Mouse (Mus musculus): ENCODE measurements around the gene Plac9a. TPM values are rescaled to one million over a fixed set of nuclear protein-coding genes. Genes with fewer than 3 reads are reported as not detected.
A peak's percentile ranks its signal among the peaks of the same experiment; 100 is the strongest.

Gene Plac9a
- polyA plus RNA-seq, 1 experiment from 2014 or later: 13.2 TPM

DNA sequence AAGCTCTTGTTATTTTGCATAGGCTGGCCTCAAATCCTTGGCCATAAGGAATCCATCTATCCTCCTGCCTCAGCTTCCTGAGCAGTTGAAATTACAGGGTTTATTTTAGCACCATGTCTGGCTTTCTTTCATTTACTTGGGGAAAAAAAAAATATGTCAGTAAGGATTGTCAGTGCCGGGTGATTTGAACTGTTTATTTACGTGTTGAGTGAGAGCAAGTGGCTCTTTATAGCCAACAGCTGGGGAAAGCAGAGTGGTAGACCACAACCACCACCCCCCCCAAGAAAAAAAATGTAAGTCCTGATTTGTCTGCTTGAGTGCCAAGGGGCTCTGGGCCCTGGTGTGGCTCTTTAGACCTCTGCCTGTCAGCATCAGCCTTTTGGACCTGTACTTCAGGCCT is 39.2 kb downstream of the Plac9a start:
- H3K36me3 ChIP-seq (ENCODE audit: insufficient read depth, low read length): no peaks in the 10 kb centered on the region
- no peak overlapping the region for H3K4me3 ChIP-seq (ENCODE audit: low read depth, low read length)
- H3K9ac ChIP-seq (replicated peaks; ENCODE audit: low read depth): no peak overlapping the region
- DNase-seq (ENCODE audit: low spot score) (no peak), ATAC-seq (no peak)
- peaks cover 11% of the 10 kb centered on the region; the same call in 1 of the 2 replicates for H3K4me1 ChIP-seq (ENCODE audit: insufficient read depth, low read depth, low read length)
- 51% methylated on average over 2 of the region's 2 CpGs for WGBS
- no peaks in the 10 kb centered on the region for H3K27me3 ChIP-seq (replicated peaks; ENCODE audit: insufficient read depth, low read length)
- no peak for TF ChIP-seq CTCF (IDR thresholded peaks at IDR 0.05)
- TF ChIP-seq EP300 (IDR thresholded peaks at IDR 0.05): no peak
- H3K9me3 ChIP-seq (ENCODE audit: low read length): no peaks in the 10 kb centered on the region
- H3K4me2 ChIP-seq (replicated peaks; ENCODE audit: low read depth, low read length): no peak overlapping the region
- no peak overlapping the region for H3K27ac ChIP-seq (ENCODE audit: low read length)

GRCm38 (mm10) chr14:25861771-25862530 is 40.9 kb downstream of the Plac9a start:
- no peak for ATAC-seq
- DNase-seq (ENCODE audit: low spot score): no peak
- Histone ChIP-seq H3K4me1 (ENCODE audit: insufficient read depth, low read depth, low read length) (peaks cover 15% of the 10 kb centered on the region; the same call in 1 of the 2 replicates), H3K9ac (replicated peaks; ENCODE audit: low read depth) (no peak overlapping the region), H3K27me3 (replicated peaks; ENCODE audit: insufficient read depth, low read length) (no peaks in the 10 kb centered on the region), H3K36me3 (ENCODE audit: insufficient read depth, low read length) (no peaks in the 10 kb centered on the region), H3K4me2 (replicated peaks; ENCODE audit: low read depth, low read length) (no peak overlapping the region), H3K27ac (ENCODE audit: low read length) (no peak overlapping the region), H3K4me3 (ENCODE audit: low read depth, low read length) (no peak overlapping the region), H3K9me3 (ENCODE audit: low read length) (no peaks in the 10 kb centered on the region)
- TF ChIP-seq EP300 (IDR thresholded peaks at IDR 0.05) (no peak), CTCF (IDR thresholded peaks at IDR 0.05) (no peak)
- 84% methylated on average over 13 of the region's 13 CpGs for WGBS

DNA sequence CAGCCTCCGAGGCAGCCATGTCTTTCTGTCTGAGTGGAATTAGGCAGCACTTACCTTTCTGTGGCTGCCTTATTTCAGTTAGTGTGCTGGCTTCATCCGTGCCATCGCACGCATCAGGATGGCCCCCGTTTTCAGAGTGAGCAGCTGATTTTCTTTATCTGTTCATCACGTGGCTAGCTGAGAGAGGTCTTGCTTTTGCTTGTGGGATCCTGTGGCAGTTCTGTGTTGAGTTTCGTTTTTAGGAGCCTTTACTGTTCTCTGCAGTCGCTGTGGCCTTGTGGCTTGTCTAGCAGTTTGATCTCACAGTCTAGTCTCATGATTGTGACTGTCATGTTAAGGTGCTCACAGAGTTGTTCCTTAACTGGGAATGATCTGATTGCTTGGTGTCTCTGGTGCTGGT is 45.0 kb downstream of the Plac9a start:
- Histone ChIP-seq H3K27ac (ENCODE audit: low read length) (no peak overlapping the region), H3K4me1 (ENCODE audit: insufficient read depth, low read depth, low read length) (peaks cover 27% of the 10 kb centered on the region), H3K4me2 (replicated peaks; ENCODE audit: low read depth, low read length) (no peak overlapping the region), H3K36me3 (ENCODE audit: insufficient read depth, low read length) (no peaks in the 10 kb centered on the region), H3K27me3 (replicated peaks; ENCODE audit: insufficient read depth, low read length) (no peaks in the 10 kb centered on the region), H3K4me3 (ENCODE audit: low read depth, low read length) (no peak overlapping the region), H3K9ac (replicated peaks; ENCODE audit: low read depth) (no peak overlapping the region), H3K9me3 (ENCODE audit: low read length) (no peaks in the 10 kb centered on the region)
- WGBS: 81% methylated on average over 8 of the region's 8 CpGs
- TF ChIP-seq CTCF (IDR thresholded peaks at IDR 0.05) (no peak), EP300 (IDR thresholded peaks at IDR 0.05) (no peak)
- no peak for ATAC-seq
- no peak for DNase-seq (ENCODE audit: low spot score)

DNA sequence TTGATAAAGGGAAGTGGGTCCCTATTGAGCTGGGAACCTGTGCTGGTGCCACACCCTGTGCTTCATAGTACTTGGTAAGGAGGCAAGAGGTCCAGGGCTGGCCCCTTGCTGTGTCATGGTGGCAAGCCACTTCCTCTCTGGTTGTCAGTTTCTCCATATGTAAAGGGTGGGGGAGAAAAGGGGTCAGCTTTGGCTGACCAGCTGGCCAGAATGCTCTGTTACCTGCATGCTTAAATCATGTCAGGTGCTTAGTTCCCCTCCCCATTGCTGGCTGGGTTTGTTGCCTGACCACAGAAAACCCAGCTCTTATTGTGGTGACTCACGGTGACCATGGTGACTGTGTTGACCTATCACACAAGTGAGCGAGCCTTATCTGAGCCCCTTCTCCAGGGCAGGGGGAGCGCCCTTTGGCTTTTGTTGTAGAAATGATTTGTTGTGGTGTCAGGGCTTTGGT is 45.7 kb downstream of the Plac9a start:
- H3K27me3 ChIP-seq (replicated peaks; ENCODE audit: insufficient read depth, low read length): no peaks in the 10 kb centered on the region
- no peak overlapping the region for H3K4me2 ChIP-seq (replicated peaks; ENCODE audit: low read depth, low read length)
- no peak overlapping the region for H3K9ac ChIP-seq (replicated peaks; ENCODE audit: low read depth)
- H3K4me1 ChIP-seq (ENCODE audit: insufficient read depth, low read depth, low read length): peaks cover 30% of the 10 kb centered on the region
- H3K4me3 ChIP-seq (ENCODE audit: low read depth, low read length): no peak overlapping the region
- no peak for TF ChIP-seq CTCF (IDR thresholded peaks at IDR 0.05)
- TF ChIP-seq EP300 (IDR thresholded peaks at IDR 0.05): no peak
- WGBS: 46% methylated on average over 3 of the region's 3 CpGs
- H3K27ac ChIP-seq (ENCODE audit: low read length): peak overlapping the region; percentile 63; the same call in 1 of the 2 replicates
- peak; percentile 90 for ATAC-seq
- H3K36me3 ChIP-seq (ENCODE audit: insufficient read depth, low read length): no peaks in the 10 kb centered on the region
- peak; percentile 83 for DNase-seq (ENCODE audit: low spot score)
- no peaks in the 10 kb centered on the region for H3K9me3 ChIP-seq (ENCODE audit: low read length)

DNA sequence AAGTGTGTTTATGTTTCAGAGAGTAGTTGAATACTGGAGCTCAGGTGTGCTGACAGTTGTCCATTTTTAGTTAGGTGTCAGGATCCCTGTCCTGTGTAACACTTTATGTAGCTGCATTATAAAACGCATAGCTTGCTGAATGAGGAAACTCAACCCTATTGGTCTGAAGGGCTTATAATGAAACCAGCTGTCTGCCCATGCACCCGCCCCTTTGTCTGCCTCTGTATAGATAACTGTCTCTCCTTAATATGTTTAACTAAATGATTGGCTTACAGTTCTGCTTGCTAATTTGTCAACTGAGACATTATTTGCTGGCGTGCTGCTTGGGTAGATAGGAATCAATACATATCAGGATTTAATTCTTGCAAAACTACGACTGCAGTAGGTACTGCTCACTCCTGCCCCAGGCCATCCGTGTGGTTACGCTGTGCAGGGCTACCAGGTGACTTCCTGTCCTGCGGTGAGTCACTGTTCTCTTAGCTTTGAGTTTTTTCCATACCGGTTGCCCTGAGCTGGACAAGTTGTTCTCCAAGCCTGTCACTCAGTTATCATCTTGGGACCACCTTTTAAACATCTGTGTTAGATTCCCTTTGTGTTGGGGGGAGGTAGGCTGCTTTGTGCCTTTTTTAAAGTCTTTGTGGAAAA is 47.5 kb downstream of the Plac9a start:
- WGBS: 55% methylated on average over 8 of the region's 8 CpGs
- no peaks in the 10 kb centered on the region for H3K36me3 ChIP-seq (ENCODE audit: insufficient read depth, low read length)
- no peaks in the 10 kb centered on the region for H3K27me3 ChIP-seq (replicated peaks; ENCODE audit: insufficient read depth, low read length)
- H3K27ac ChIP-seq (ENCODE audit: low read length): 0 out of 2 replicates have a peak overlapping the region, but pooled peaks have one; percentile 17
- no peak for TF ChIP-seq CTCF (IDR thresholded peaks at IDR 0.05)
- TF ChIP-seq EP300 (IDR thresholded peaks at IDR 0.05): no peak
- ATAC-seq: peak; percentile 27; the same call in 1 of the 2 replicates
- peaks cover 27% of the 10 kb centered on the region for H3K4me1 ChIP-seq (ENCODE audit: insufficient read depth, low read depth, low read length)
- H3K9me3 ChIP-seq (ENCODE audit: low read length): no peaks in the 10 kb centered on the region
- H3K9ac ChIP-seq (replicated peaks; ENCODE audit: low read depth): no peak overlapping the region
- H3K4me3 ChIP-seq (ENCODE audit: low read depth, low read length): no peak overlapping the region
- peak; percentile 63 for DNase-seq (ENCODE audit: low spot score)
- no peak overlapping the region for H3K4me2 ChIP-seq (replicated peaks; ENCODE audit: low read depth, low read length)

DNA sequence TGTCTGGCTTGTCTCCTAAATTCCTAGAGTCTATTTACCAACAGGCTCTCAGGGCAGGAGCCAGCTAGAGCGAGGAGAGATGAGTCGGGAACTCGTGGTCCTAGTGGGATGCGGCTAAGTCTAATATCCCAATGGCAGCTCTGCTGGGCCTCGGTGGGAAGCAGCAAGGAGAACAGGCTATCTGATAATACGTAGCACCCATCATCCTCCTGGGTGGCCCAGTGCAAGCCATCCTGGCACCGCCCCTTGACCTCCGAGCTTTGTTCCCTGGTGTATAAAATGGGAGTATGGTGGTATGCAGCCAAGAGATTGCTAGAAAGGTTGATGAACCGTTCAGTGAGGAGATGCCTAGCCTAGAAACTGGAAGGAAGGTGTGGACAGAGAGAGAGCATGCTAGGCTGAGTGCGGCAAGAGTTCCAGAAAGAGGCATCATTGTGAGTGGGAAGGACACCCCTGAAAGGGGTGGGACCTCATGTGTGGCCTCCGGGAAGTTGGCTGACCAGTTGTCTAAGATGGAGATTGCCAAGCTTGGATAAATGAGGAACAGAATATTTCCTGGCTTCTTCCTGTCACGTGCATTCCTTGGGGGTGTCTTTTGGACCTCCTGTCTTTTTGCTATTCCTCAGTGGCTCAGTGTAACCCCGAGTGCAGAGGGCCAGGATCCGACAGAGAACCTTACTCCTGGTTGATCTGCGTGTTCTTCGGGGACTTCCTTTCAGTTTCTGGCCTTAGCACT is 49.0 kb downstream of the Plac9a start:
- no peaks in the 10 kb centered on the region for H3K36me3 ChIP-seq (ENCODE audit: insufficient read depth, low read length)
- WGBS: 85% methylated on average over 16 of the region's 16 CpGs
- no peak overlapping the region for H3K9ac ChIP-seq (replicated peaks; ENCODE audit: low read depth)
- peaks cover 27% of the 10 kb centered on the region for H3K4me1 ChIP-seq (ENCODE audit: insufficient read depth, low read depth, low read length)
- TF ChIP-seq EP300 (IDR thresholded peaks at IDR 0.05) (no peak), CTCF (IDR thresholded peaks at IDR 0.05) (no peak)
- ATAC-seq (no peak), DNase-seq (ENCODE audit: low spot score) (no peak)
- no peak overlapping the region for H3K27ac ChIP-seq (ENCODE audit: low read length)
- H3K4me3 ChIP-seq (ENCODE audit: low read depth, low read length): no peak overlapping the region
- no peak overlapping the region for H3K4me2 ChIP-seq (replicated peaks; ENCODE audit: low read depth, low read length)
- H3K9me3 ChIP-seq (ENCODE audit: low read length): no peaks in the 10 kb centered on the region
- no peaks in the 10 kb centered on the region for H3K27me3 ChIP-seq (replicated peaks; ENCODE audit: insufficient read depth, low read length)

All from lung, postnatal 0 days (tissue).